Mouse (Mus musculus) MEL (cell line): Measurements from ENCODE around the gene Hook2.
A peak's percentile ranks its signal among the peaks of the same experiment; 100 is the strongest.

ENCODE experiments used
- CTCF ChIP-seq, 3 experiments: IDR thresholded peaks in 2 of 3; conservative IDR thresholded peaks in 1 of 3; 2 replicates each; pipeline ENCODE4 v1.5.1; 2011 to 2012; ENCODE audit warnings: low read length in 3 of 3, low read depth in 2 of 3, mild to moderate bottlenecking in 2 of 3, improper control_type of control experiment in 1 of 3, inconsistent platforms in 1 of 3, mixed read lengths in 1 of 3, moderate library complexity in 1 of 3; ENCODE audit not compliant: control insufficient read depth in 1 of 3, insufficient read depth in 1 of 3, poor library complexity in 1 of 3, severe bottlenecking in 1 of 3
- EP300 ChIP-seq, 2 experiments: IDR thresholded peaks; 2 replicates each; pipeline ENCODE4 v1.6.1; 2011; ENCODE audit warnings: improper control_type of control experiment in 2 of 2, low read length in 2 of 2, low read depth in 1 of 2, mild to moderate bottlenecking in 1 of 2
- MAFK ChIP-seq: IDR thresholded peaks from 2 replicates; pipeline ENCODE4 v1.6.1; 2011; ENCODE audit warnings: low read depth, mild to moderate bottlenecking, low read length, improper control_type of control experiment, borderline replicate concordance
- MAX ChIP-seq: IDR thresholded peaks from 2 replicates; pipeline ENCODE4 v1.6.1; 2011; ENCODE audit warnings: low read length, improper control_type of control experiment
- MEF2A ChIP-seq: IDR thresholded peaks from 2 replicates; pipeline ENCODE4 v1.6.1; 2014; ENCODE audit warnings: low read depth, mild to moderate bottlenecking, inconsistent platforms, low read length, improper control_type of control experiment; ENCODE audit not compliant: poor library complexity, insufficient replicate concordance, severe bottlenecking; ENCODE audit errors: extremely low read depth
- MYB ChIP-seq: IDR thresholded peaks from 2 replicates; pipeline ENCODE4 v1.6.1; 2011; ENCODE audit warnings: mild to moderate bottlenecking, low read depth, low read length, improper control_type of control experiment
- NELFE ChIP-seq: IDR thresholded peaks from 2 replicates; pipeline ENCODE4 v1.6.1; 2011; ENCODE audit warnings: low read depth, low read length, improper control_type of control experiment
- POLR2A ChIP-seq, 2 experiments: IDR thresholded peaks; 2 replicates each; pipeline ENCODE4 v1.6.1; 2011 to 2012; ENCODE audit warnings: low read length in 2 of 2, mild to moderate bottlenecking in 2 of 2, control low read depth in 1 of 2, improper control_type of control experiment in 1 of 2, low read depth in 1 of 2, moderate library complexity in 1 of 2; ENCODE audit not compliant: control insufficient read depth in 1 of 2, insufficient read depth in 1 of 2, poor library complexity in 1 of 2
- RAD21 ChIP-seq: IDR thresholded peaks from 2 replicates; pipeline ENCODE4 v1.6.1; 2011; ENCODE audit warnings: mild to moderate bottlenecking, low read depth, low read length, improper control_type of control experiment
- TAL1 ChIP-seq: IDR thresholded peaks from 2 replicates; pipeline ENCODE4 v1.6.1; 2012; ENCODE audit warnings: mild to moderate bottlenecking, inconsistent platforms, low read length, moderate library complexity, mixed read lengths
- ZC3H11A ChIP-seq: IDR thresholded peaks from 2 replicates; pipeline ENCODE4 v1.6.1; 2012; ENCODE audit warnings: low read depth, mild to moderate bottlenecking, inconsistent platforms, low read length, improper control_type of control experiment

GRCm38 (mm10) chr8:84945633-84946527 lies 44.5 kb upstream of the Hook2 start:
- TF ChIP-seq CTCF (IDR thresholded peaks at IDR 0.05 in 2 of 3, conservative IDR thresholded peaks at IDR 0.05 in 1 of 3; ENCODE audit: control insufficient read depth in 1 of 3, insufficient read depth in 1 of 3, low read depth in 2 of 3, low read length in 3 of 3, poor library complexity in 1 of 3, severe bottlenecking in 1 of 3) (peak in 1 of 3 experiments; percentile 38; a peak in 2 of 6 replicates), MAFK (no peak), POLR2A (IDR thresholded peaks at IDR 0.05; ENCODE audit: control insufficient read depth in 1 of 2, insufficient read depth in 1 of 2, low read depth in 1 of 2, low read length in 2 of 2, poor library complexity in 1 of 2) (no peak), EP300 (IDR thresholded peaks at IDR 0.05; ENCODE audit: low read depth in 1 of 2, low read length in 2 of 2) (no peak), TAL1 (no peak), MYB (no peak), NELFE (no peak), ZC3H11A (no peak), MEF2A (no peak), MAX (no peak), RAD21 (no peak)
